Mouse (Mus musculus) gastrocnemius, adult 2 months (tissue): ENCODE results near the gene Pqlc3. TPM values are rescaled to one million over a fixed set of nuclear protein-coding genes. Genes with fewer than 3 reads are reported as not detected.
"Not testable (repeated sequence)": the region's sequence is repeated elsewhere in the genome, so short reads cannot be mapped to it uniquely, and the experiment has no call there.

Source experiments
- DNase-seq: peaks from one replicate; pipeline ENCODE4 v3.0.0; 2022
- H3K27ac ChIP-seq: fragments of 200-600 bp; 2 replicates; pipeline ENCODE4 v1.8.1; 2022; ENCODE audit warnings: mild to moderate bottlenecking
- H3K4me3 ChIP-seq: fragments of 200-600 bp; 2 replicates; pipeline ENCODE4 v1.8.1; 2022; ENCODE audit warnings: mild to moderate bottlenecking, moderate library complexity
- CTCF ChIP-seq: fragments of 200-600 bp; IDR thresholded peaks from 2 replicates; pipeline ENCODE4 v1.8.1; 2022; ENCODE audit warnings: antibody characterized with exemption, mild to moderate bottlenecking, moderate library complexity
- intact Hi-C: fragments of 180-260 bp; cut with DNase I; formaldehyde crosslinking; loops from one replicate; pipeline ENCODE4 v1.15.1; 2025
- total RNA-seq, 2 experiments: library from RNA; stranded (reverse); gene quantifications; 2 replicates each; pipeline ENCODE4 v1.2.3; 2021

Pqlc3 gene
- total RNA-seq, 2 experiments from 2014 or later = 1.1 to 1.6 TPM

DNA sequence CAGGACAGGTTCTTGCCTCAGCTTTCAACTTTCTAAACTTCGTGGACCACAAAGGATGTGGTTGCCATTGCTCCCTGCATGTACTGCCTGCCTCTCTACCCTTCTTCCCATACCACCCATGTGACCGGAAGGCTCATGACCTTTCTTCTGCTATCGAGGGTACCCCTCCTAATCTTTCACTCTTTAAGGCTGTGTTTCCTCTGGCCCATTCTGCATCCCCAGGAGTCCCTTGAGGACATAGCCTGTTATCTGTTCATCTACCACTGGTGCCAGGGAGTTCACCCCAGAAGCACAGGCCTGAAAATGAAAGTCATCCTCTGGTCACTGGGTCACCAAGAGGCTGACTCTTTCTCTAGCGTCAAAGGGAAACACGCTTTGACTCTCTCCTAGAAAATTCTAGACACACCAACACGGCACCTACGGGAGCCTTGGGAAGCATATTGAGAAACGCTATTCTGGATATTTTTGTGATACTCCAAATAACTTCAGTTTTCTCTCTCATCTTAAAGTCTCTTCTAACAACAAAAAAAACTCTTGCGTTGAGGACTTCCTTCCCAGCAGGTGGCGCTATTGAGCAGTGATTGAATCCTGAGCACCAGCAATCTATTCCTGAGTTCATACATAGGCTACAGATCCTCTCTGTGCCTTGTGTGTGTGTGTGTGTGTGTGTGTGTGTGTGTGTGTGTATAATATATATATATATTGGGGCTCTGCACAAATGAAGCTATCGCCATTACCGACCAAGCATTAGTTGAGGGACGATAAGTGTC is 32.7 kb upstream of the Pqlc3 start:
- intact Hi-C loops = loop anchor here (1.0 to 5.0 kb wide), 2 partner anchors 209 to 224 kb away; no protein-coding TSS in a partner anchor
- peak; percentile 74 for TF ChIP-seq CTCF
- Histone ChIP-seq H3K27ac (no peak overlapping the region), H3K4me3 (no peak overlapping the region)
- DNase-seq = peak; percentile 80

- no peak overlapping the region for H3K4me3 ChIP-seq
- intact Hi-C loops = no loop called here
- TF ChIP-seq CTCF = no peak
- no peak overlapping the region for H3K27ac ChIP-seq
- DNase-seq = no peak
Measured at GRCm38 (mm10) chr12:17024554-17025110, 24.4 kb upstream of the Pqlc3 start.

DNA sequence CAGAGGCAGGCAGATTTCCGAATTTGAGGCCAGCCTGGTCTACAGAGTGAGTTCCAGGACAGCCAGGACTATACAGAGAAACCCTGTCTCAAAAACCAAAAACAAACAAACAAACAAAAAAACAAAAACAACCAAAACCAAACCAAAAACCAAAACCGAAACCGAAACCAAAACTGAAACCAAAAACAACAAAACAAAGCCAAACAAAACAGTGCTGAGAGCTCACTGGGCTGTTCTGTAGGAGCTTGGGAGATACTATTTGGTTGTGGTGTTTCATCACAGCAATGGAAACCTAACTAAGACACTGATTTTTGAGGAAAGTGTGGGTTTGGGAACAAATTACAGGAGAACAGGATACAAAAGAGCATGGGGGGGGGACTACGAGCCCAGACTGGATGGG is 21.9 kb upstream of the Pqlc3 start:
- no peak for DNase-seq
- intact Hi-C loops = no loop called here
- TF ChIP-seq CTCF = no peak
- no peak overlapping the region for H3K27ac ChIP-seq
- H3K4me3 ChIP-seq = no peak overlapping the region

- DNase-seq, H3K4me3 ChIP-seq, intact Hi-C loops, H3K27ac ChIP-seq: not testable (repeated sequence)
Measured at GRCm38 (mm10) chr12:17021125-17021524, 20.9 kb upstream of the Pqlc3 start.

DNA sequence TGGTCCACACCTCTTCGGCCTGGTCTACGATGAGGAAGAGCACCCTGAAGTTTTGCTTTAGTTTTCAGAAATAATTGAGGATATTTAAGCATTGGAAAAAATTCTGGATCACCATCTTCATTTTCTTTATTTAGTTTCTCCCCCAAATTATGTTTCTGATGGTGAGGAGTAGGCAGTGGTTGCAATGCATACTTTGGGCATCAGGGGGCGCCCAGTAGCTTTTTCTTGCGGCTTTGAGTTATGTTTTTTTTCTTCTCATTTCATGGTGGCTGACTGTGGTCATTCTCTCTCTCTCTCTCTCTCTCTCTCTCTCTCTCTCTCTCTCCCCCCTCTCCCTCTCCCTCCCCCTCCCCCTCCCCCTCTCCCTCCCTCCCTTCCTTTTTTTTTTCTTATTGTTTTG is 18.3 kb upstream of the Pqlc3 start:
- intact Hi-C loops = loop anchor here (1.0 kb wide), 1 partner anchor 239 kb away; no protein-coding TSS in a partner anchor
- peak; percentile 66 for DNase-seq
- Histone ChIP-seq H3K27ac (no peak overlapping the region), H3K4me3 (no peak overlapping the region)
- TF ChIP-seq CTCF = peak; percentile 77

GRCm38 (mm10) chr12:17015711-17016110 is 15.5 kb upstream of the Pqlc3 start:
- TF ChIP-seq CTCF = no peak
- intact Hi-C loops = no loop called here
- no peak for DNase-seq
- Histone ChIP-seq H3K27ac (no peak overlapping the region), H3K4me3 (no peak overlapping the region)

DNA sequence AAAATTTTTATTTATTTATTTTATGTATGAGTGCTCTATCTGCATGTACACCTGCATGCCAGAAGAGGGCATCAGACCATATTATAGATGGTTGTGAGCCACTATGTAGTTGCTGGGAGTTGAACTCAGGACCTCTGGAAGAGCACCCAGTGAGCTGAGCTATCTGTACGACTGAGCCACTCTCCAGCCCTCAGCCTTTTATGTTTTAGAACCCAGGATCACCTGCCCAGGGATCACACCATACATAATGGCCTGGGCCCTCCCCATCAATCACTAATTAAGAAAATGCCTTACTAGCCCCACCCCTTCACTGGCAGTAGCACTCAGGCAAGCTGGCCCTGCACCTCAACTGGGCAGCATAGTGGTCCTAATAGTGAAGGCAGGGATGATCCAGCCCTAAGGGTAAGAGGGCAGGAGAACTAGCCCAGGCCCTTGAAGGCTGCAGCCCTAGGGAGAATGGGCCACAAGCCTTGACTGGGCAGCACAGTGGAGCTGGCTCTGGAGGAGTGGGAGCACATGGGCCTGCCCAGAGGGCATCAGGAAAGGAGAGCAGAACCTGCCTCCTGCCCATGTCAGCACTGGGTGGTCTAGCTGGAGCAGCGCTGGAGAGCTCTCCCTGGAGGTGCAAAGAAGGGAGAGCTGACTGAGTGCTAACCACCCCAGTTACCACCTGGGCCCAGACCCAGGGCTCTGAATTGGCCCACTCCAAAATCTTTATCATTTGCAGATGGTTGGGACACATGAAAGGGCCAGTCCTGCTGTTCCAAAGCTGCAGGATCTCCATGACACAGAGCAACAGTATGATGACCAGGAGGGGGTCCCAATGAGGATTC is 12.1 kb upstream of the Pqlc3 start:
- no peak overlapping the region for H3K4me3 ChIP-seq
- no peak overlapping the region for H3K27ac ChIP-seq
- intact Hi-C loops = loop anchor here (2.0 kb wide), 1 partner anchor 295 kb away; no protein-coding TSS in a partner anchor
- TF ChIP-seq CTCF = no peak
- no peak for DNase-seq

DNA sequence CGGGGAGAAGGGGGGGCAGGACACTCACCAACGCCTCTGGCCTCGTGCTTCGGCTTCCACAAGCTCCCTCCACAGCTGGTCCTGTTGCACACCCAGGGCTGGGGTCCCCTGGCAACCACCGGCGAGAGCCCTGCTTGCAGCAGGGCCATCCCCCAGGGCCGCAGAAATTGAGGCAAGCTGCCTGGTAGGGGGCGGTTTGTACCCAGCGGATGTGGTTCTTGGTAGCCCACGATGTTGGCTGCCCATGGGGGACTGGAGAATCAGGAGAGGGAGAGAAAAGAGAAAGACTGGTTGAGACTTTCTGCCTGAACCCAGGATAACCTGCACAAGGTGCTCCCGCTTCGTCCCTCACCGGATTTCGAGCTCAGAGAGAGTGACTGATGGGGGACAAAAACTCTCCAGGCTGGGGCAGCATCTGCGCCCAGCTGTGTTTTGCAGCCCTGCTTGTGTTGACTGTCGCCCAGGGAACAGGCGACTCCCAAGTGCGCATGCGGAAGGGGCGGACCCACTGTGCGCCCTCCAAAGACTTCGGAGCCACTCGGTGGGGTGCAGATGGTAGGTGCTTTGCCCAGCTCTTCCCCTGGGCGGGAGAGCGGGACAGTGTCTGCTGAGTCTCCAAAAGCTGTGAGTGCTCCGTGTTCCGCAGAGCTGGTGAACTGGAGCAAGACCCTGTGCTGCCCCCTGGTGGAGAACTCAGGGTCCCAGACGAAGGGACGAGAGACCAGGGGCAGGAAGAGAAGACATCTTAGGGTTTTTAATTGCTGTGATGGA is 11.1 kb upstream of the Pqlc3 start, which contains the start of gene 2410004P03Rik:
Gene 2410004P03Rik (minus strand): TSS at position 628 of the 771 bp plus-strand sequence.
- Histone ChIP-seq H3K4me3 (peak within 1 kb of the TSS; percentile 67), H3K27ac (no peak within 1 kb of the TSS)
- TF ChIP-seq CTCF = peak; percentile 83
- peak; percentile 90 for DNase-seq
- intact Hi-C loops = loop anchor here (1.0 kb wide), 1 partner anchor 203 kb away; no protein-coding TSS in a partner anchor

DNA sequence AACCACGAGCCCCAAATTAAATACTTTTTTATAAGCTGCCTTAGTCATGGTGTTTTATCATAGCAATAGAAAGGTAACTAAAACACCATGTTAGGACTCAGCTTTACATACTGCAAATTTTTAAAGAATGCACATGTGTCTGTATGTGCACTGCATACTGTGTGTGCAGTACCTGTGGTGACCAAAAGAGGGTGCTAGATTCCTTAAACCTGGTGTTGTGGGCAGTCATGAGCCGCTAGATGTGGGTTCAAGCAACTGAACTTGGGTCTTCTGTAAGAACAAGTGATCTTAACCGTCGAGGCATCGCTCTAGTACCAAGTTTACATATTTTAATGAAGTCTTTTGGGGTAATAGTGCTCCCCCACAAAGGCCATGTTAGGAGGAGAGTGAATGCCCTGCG is 9.3 kb upstream of the Pqlc3 start:
- H3K4me3 ChIP-seq = no peak overlapping the region
- TF ChIP-seq CTCF = no peak; the same call in 1 of the 2 replicates
- intact Hi-C loops = no loop called here

DNA sequence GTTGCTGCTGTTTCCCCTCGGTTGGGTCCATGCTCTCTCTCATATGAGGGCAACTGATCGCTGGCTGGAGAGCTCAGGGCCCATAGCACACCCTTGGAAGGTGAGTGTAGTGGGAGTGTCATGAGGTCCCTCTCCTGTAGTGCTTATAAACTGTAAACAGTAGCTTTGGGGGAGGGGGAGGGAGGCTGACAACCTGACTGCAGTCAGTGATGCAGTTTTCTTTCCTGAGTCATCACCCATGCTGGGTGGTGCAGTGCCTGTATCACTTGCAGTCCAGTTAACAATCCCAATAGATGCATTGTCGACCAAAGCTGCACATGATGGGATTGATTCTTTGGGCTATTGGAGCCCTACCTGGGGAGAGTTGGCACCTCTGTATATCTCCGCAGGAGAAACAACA is 1.0 kb upstream of the Pqlc3 start:
- no peak for DNase-seq
- no peak overlapping the region for H3K27ac ChIP-seq
- no peak overlapping the region for H3K4me3 ChIP-seq
- intact Hi-C loops = loop anchor here (5.0 kb wide), 1 partner anchor 269 kb away; no protein-coding TSS in a partner anchor
- no peak for TF ChIP-seq CTCF

More for the DNA sequence above, 9.3 kb upstream of the Pqlc3 start:
- H3K27ac ChIP-seq = no peak overlapping the region
- no peak for DNase-seq

DNA sequence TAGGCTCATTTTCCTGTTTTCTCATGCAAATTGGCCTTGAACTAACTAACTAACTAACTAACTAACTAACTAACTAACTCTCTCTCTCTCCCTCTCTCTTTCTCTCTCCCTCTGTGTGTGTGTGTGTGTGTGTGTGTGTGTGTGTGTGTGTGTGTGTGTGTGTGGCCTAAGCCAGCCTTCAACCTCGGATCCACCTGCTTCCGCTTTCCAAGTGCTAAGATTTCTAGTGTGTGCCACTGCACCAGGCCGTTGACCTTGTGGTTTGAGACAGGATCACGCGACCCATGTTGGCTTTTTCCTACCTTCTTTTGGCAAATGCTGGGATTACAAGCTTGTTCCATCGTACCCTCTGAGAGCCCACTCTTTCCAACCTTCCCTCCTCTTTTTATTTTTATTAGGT is 420 bp upstream of the Pqlc3 start:
- TF ChIP-seq CTCF = no peak
- intact Hi-C loops = loop anchor here (5.0 kb wide), 1 partner anchor 268 kb away; no protein-coding TSS in a partner anchor
- Histone ChIP-seq H3K27ac (no peak overlapping the region), H3K4me3 (no peak overlapping the region)
- DNase-seq = no peak

- Histone ChIP-seq H3K27ac (peak overlapping the region; percentile 80; the same call in 1 of the 2 replicates), H3K4me3 (peak overlapping the region; percentile 83)
- no peak for DNase-seq
- TF ChIP-seq CTCF = no peak
- intact Hi-C loops = no loop called here
Measured at GRCm38 (mm10) chr12:16999146-16999545, 1.1 kb downstream of the Pqlc3 start.
